Mouse (Mus musculus): Measurements from ENCODE around the gene Arhgap20.

The Arhgap20 gene

GRCm38 (mm10) chr9:51798251-51798650, 33.1 kb downstream of the Arhgap20 start:
- no peak for DNase-seq (ENCODE audit: low spot score)

DNA sequence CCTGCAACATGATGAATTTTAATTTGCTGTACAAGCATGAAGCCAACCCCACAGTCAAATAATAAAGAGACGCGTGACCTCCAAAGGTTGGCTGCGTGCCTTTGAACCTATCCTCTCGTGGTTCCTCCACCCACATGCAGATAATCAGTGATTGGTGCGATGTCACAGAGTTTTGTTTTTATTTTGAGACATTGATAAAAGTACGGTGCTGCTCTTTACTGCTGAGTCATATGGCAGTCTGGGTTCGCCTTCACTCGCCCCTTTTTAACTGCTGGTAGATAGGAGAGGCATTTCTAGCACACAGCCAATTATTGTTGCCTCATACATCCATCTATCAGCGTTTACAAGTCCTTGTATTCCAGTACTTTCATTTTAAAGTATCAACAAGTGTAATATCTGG, 34.0 kb downstream of the Arhgap20 start:
- no peak for DNase-seq (ENCODE audit: low spot score)

DNA sequence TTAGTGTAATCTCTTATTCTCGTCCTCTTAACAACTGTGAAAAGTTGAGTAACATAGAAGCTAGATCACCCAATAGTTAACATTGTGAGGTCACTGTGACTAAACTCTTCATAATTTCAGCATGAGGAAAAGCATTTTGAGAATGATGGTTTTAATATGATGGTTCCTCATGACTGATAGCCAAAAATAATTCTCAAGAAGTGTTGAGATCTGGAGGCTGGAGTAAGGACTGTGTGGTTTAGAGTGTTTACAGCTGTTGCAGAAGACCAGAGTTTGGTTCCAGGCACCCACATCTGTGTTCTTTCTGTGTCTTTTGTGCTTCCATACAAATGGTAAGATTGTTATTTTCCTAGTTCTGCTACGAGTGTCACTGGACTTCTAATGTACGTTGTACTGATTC, 42.1 kb downstream of the Arhgap20 start:
- no peak for DNase-seq (ENCODE audit: low spot score)

- no peak for DNase-seq (ENCODE audit: low spot score)
Measured at GRCm38 (mm10) chr9:51812931-51813330, 47.8 kb downstream of the Arhgap20 start.

GRCm38 (mm10) chr9:51824516-51824915, 59.4 kb downstream of the Arhgap20 start:
- no peak for DNase-seq (ENCODE audit: low spot score)

GRCm38 (mm10) chr9:51831596-51831995, 66.5 kb downstream of the Arhgap20 start:
- DNase-seq (ENCODE audit: low spot score), result no peak

GRCm38 (mm10) chr9:51832368-51832767, 67.2 kb downstream of the Arhgap20 start:
- no peak for DNase-seq (ENCODE audit: low spot score)

DNA sequence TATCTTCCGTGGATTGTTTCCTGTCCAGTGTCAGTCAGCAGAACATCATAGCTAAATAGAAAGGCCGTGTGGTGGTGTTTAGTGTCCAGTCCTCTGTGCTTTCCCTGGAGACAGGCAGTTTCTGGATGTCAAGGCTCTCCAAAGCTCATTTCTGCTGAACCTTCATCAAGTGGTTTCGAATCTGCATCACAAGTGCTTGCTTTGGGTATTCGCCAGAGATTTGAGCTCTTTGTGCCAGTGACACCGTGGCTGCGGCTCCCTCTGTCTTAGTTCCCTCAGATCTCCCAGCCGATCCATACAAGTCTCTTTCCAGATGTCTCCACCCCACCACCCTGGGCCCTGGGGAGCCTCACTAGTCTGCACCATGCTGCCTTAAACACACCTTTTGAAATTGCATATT, 72.6 kb downstream of the Arhgap20 start:
- DNase-seq (ENCODE audit: low spot score), result no peak

DNA sequence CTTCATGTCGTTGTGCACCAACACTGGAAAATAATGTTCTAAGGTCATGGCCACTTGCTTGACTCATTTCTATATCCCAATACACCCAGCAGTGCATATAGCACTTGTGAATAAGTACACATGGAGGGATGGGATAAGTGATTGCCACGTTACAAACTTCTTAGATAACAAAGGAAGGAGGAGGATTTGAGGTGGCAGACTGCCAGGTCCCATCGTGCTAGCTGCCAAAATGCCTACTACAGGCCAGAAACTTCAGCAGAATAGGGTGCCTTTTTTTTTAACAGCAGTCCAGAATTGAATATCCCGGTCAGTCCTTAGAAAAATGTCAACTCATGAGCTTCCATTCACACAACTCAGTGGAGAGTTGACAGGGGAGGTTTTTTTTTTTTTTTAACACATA, 78.1 kb downstream of the Arhgap20 start:
- peak; percentile 27 for DNase-seq (ENCODE audit: low spot score)

- DNase-seq (ENCODE audit: low spot score), result no peak
Measured at GRCm38 (mm10) chr9:51845796-51846195, 80.7 kb downstream of the Arhgap20 start.

- DNase-seq (ENCODE audit: low spot score), result no peak
Measured at GRCm38 (mm10) chr9:51853772-51854171, 88.6 kb downstream of the Arhgap20 start.

DNA sequence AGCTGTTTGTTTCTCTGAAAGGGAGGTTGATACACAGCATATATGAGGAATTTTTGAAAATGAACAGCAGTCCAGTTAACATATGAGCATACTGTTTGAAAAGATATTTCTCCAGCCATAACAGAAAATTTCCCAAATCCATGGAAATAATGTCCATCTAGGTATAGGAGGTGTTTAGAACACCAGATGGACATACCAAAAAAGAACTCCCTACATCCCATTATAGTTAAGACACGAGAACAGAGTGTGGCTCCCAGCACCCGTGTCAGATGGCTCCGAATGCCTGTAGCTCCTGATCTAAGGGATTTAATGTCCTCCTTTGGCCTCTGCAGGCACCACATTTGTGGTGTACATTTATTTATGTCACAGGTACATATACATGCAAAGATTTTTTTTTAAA, 99.1 kb downstream of the Arhgap20 start:
- DNase-seq (ENCODE audit: low spot score), result no peak

- DNase-seq (ENCODE audit: low spot score), result no peak
Measured at GRCm38 (mm10) chr9:51866634-51867033, 101.5 kb downstream of the Arhgap20 start.

GRCm38 (mm10) chr9:51869056-51869455, 103.9 kb downstream of the Arhgap20 start:
- no peak for DNase-seq (ENCODE audit: low spot score)

DNA sequence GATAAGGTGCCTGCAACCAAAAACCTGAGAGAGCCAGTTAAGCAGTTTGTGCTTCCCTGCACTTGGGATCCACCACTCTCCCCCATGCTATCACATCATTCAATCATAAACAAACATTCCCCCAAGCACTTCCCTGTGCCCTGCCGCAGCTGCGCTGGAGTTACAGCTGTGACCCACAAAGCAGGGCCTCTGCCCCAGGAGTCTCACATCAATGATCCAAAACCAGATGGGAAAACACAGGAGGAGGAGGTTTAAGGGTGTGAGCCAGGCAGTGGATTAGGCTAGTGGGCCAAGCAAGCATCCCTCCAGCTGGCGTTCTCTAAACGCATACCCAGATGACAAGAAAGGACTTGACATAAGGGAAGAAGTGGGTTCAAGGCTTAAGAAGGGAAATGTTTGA, 109.2 kb downstream of the Arhgap20 start:
- DNase-seq (ENCODE audit: low spot score), result peak; percentile 6

DNA sequence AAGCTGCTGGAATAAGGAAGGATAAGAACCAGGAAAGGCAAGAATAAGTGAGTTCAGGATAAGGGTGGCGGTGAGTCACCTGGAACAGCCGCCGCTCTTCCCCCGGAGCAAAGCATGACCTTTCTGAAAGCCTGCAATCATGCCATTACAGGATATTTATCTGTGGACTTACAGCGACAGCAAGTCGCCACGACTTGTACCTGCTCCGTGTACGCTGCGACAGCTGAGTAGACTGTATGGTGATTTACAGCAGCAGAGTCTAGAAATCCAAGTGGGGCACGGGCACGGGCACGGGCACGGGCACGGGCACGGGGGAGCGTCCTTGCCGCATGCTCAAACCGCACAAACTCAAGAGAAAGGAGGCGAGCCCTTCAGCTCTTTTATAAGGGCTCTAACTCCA, 110.4 kb downstream of the Arhgap20 start:
- DNase-seq (ENCODE audit: low spot score), result no peak

- peak; percentile 18 for DNase-seq (ENCODE audit: low spot score)
Measured at GRCm38 (mm10) chr9:51881386-51881785, 116.2 kb downstream of the Arhgap20 start.

DNA sequence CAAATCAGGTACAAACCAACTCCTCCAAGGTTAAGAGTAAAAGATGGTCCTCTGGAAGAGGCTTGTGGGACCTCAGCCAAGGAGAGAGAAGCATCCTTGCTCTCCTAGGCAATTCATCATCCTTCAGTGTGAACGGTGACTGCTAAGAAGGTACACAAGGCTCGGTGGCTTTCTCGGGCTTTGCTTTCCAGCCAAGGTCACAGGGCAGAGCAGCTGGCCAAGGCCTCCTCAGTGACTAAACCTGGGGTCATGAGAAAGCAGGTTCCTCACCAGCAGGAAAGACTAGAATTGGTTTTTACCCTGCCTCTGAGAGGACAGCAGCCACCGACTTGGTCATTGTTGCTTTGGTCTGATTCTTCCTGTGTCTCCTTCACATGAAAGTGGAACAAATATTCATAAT, 116.7 kb downstream of the Arhgap20 start:
- DNase-seq (ENCODE audit: low spot score), result no peak

DNA sequence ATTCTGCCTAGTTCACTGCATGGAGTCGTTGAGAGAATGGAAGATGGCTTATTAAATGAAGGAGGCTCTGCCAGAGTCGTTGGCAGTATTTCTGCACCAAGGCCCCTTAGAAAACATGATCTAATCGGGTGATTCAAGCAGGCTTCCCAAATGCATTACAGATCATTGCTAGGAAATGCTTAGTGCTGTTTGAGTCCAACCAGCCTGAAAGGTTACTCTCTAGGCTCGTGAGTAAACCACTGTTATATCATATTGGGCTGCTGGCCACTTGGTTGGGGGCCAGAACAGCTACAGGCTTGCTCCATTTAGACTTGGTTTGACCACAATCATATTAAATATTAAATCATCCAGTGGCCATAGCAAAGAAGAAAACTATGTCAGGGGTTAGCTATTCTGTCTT, 118.2 kb downstream of the Arhgap20 start:
- peak; percentile 14 for DNase-seq (ENCODE audit: low spot score)

- no peak for DNase-seq (ENCODE audit: low spot score)
Measured at GRCm38 (mm10) chr9:51892921-51893320, 127.8 kb downstream of the Arhgap20 start.
